ENCODE assay signal across 7 mouse cellular contexts in genomic region chr10:39171134-39171533, GRCm38 (mm10). TPM values are rescaled to one million over a fixed set of nuclear protein-coding genes. Genes with fewer than 3 reads are reported as not detected.
DNase-seq lines count a peak whose midpoint lies in the region; ATAC-seq lines count a peak whose summit lies in the region.

No protein-coding gene starts in this region.

- no peaks in the 10 kb centered on the region for H3K36me3 ChIP-seq in intestine, embryonic 16.5 days (ENCODE audit: control insufficient read depth, insufficient read depth, low read length)
- no peaks in the 10 kb centered on the region for H3K36me3 ChIP-seq in midbrain, embryonic 11.5 days (ENCODE audit: control insufficient read depth, insufficient read depth, low read length)

- H3K9ac ChIP-seq in intestine, embryonic 16.5 days (ENCODE audit: low read depth, low read length): peak overlapping the region; percentile 62
- peak overlapping the region; percentile 56; the same call in 1 of the 2 replicates for H3K9ac ChIP-seq in midbrain, embryonic 11.5 days (ENCODE audit: low read length)

- H3K27ac ChIP-seq in intestine, embryonic 16.5 days (ENCODE audit: low read length): peak overlapping the region; percentile 90
- peak overlapping the region; percentile 77 for H3K27ac ChIP-seq in midbrain, embryonic 11.5 days (ENCODE audit: low read depth, low read length)

- peak; percentile 88 for DNase-seq in adrenal gland, adult 8-10 months
- DNase-seq in embryo, embryonic 9.5 days (ENCODE audit: extremely low spot score): peak; percentile 86
- DNase-seq in gastrocnemius, postnatal 4 days (ENCODE audit: low spot score in 2 of 2): peak; percentile 80 to 90
- DNase-seq in left cerebral cortex, postnatal 36 days (ENCODE audit: low spot score in 2 of 2): peak; percentile 89 to 94
- peak; percentile 99 for DNase-seq in midbrain, embryonic 11.5 days (ENCODE audit: low spot score, missing footprints)
- DNase-seq in skeletal muscle tissue, adult 2 months (ENCODE audit: low read depth, low spot score): peak; percentile 87

- no peaks in the 10 kb centered on the region for H3K9me3 ChIP-seq in intestine, embryonic 16.5 days (ENCODE audit: control insufficient read depth, low read length)
- no peaks in the 10 kb centered on the region for H3K9me3 ChIP-seq in midbrain, embryonic 11.5 days (ENCODE audit: control insufficient read depth, low read length)

- peak; percentile 95 for ATAC-seq in intestine, embryonic 16.5 days
- peak; percentile 91 for ATAC-seq in midbrain, embryonic 11.5 days (ENCODE audit: low FRiP score)

- peaks cover 19% of the 10 kb centered on the region for H3K4me1 ChIP-seq in intestine, embryonic 16.5 days (ENCODE audit: control insufficient read depth, insufficient read depth, low read length)
- H3K4me1 ChIP-seq in midbrain, embryonic 11.5 days (ENCODE audit: control insufficient read depth, insufficient read depth, low read length): peaks cover 5% of the 10 kb centered on the region; the same call in 1 of the 2 replicates

- H3K27me3 ChIP-seq in intestine, embryonic 16.5 days (replicated peaks; ENCODE audit: control insufficient read depth, insufficient read depth, low read length): no peaks in the 10 kb centered on the region
- no peaks in the 10 kb centered on the region; the same call in 1 of the 2 replicates for H3K27me3 ChIP-seq in midbrain, embryonic 11.5 days (ENCODE audit: control insufficient read depth, insufficient read depth, low read length)

- peak overlapping the region; percentile 73 for H3K4me2 ChIP-seq in intestine, embryonic 16.5 days (ENCODE audit: low read depth, low read length)
- peak overlapping the region; percentile 65 for H3K4me2 ChIP-seq in midbrain, embryonic 11.5 days

- intact Hi-C loops in left cerebral cortex, postnatal 36 days (cut with DNase I): loop anchor here (1.0 to 5.0 kb wide), 4 partner anchors 56 to 561 kb away; partner anchors contain the start of gene Rev3l

- H3K4me3 ChIP-seq in intestine, embryonic 16.5 days (ENCODE audit: low read length): peak overlapping the region; percentile 55
- H3K4me3 ChIP-seq in midbrain, embryonic 11.5 days (ENCODE audit: low read depth, low read length): peak overlapping the region; percentile 33

- under 1% methylated on average over 19 of the region's 19 CpGs for WGBS in intestine, embryonic 16.5 days
- WGBS in midbrain, embryonic 11.5 days: 0% methylated on average over 19 of the region's 19 CpGs

RNA-seq across cellular contexts. Expression of gene Ccn6, which starts 7.5 kb away (rescaled TPM):
- under 1 TPM in 3 of 4 experiments, not detected in 1; 0.23 to 0.89 (median 0.62) TPM for total RNA-seq in adrenal gland, adult 8-10 months (2022)
- total RNA-seq in gastrocnemius, postnatal 4 days (2021): under 1 TPM; 0.31 to 0.32 TPM
- 0.16 and 0.20 TPM in 2 replicates for polyA plus RNA-seq in intestine, embryonic 16.5 days (2015; fragmentation: Nextera tagmentation; extraction: Ambion mirVana)
- under 1 TPM in 1 of 2 experiments, not detected in 1; 0.36 TPM for total RNA-seq in left cerebral cortex, postnatal 36 days (2021)
- polyA plus RNA-seq in midbrain, embryonic 11.5 days (2014; fragmentation: Nextera tagmentation; extraction: Ambion mirVana): 0.20 and 0.29 TPM in 2 replicates

RNA-seq across cellular contexts. Expression of gene Tube1, which starts 37.4 kb away (rescaled TPM):
- 1 to 10 TPM in 3 of 4 experiments, under 1 TPM in 1; 0.84 to 2.6 (median 2.0) TPM for total RNA-seq in adrenal gland, adult 8-10 months (2022)
- 1 to 10 TPM; 4.1 to 4.4 TPM for total RNA-seq in gastrocnemius, postnatal 4 days (2021)
- 9.7 and 11.7 TPM in 2 replicates for polyA plus RNA-seq in intestine, embryonic 16.5 days (2015; fragmentation: Nextera tagmentation; extraction: Ambion mirVana)
- total RNA-seq in left cerebral cortex, postnatal 36 days (2021): 1 to 10 TPM; 2.8 to 3.7 TPM
- polyA plus RNA-seq in midbrain, embryonic 11.5 days (2014; fragmentation: Nextera tagmentation; extraction: Ambion mirVana): 19.8 and 22.6 TPM in 2 replicates

RNA-seq across cellular contexts. Expression of gene Fam229b, which starts 37.4 kb away (rescaled TPM):
- 1 to 10 TPM; 3.3 to 6.4 (median 4.3) TPM for total RNA-seq in adrenal gland, adult 8-10 months (2022)
- 1 to 10 TPM; 3.2 to 4.8 TPM for total RNA-seq in gastrocnemius, postnatal 4 days (2021)
- 4.6 and 5.3 TPM in 2 replicates for polyA plus RNA-seq in intestine, embryonic 16.5 days (2015; fragmentation: Nextera tagmentation; extraction: Ambion mirVana)
- 10 to 100 TPM; 16.1 to 18.6 TPM for total RNA-seq in left cerebral cortex, postnatal 36 days (2021)
- 17.0 and 18.8 TPM in 2 replicates for polyA plus RNA-seq in midbrain, embryonic 11.5 days (2014; fragmentation: Nextera tagmentation; extraction: Ambion mirVana)

Comparison
In these comparisons a context has a peak if more than half of its experiments do, and no peak if none do; other contexts are left out.
1. Peak in every context shown above with its lines: DNase-seq, ATAC-seq, H3K4me3 ChIP-seq and H3K27ac ChIP-seq.